Mouse (Mus musculus) E14TG2a.4 (cell line): ENCODE results near the gene Ralgapa2.

Source experiments
- CTCF ChIP-seq: conservative IDR thresholded peaks from 2 replicates; pipeline ENCODE4 v1.5.1; 2014; ENCODE audit warnings: low read length
- POU5F1 ChIP-seq: IDR thresholded peaks from 2 replicates; pipeline ENCODE4 v1.6.1; 2014; ENCODE audit warnings: low read length, borderline replicate concordance

- TF ChIP-seq CTCF = no peak
- TF ChIP-seq POU5F1 = no peak
Observed at GRCm38 (mm10) chr2:146416283-146416682, 95.9 kb downstream of the Ralgapa2 start.
